Mouse (Mus musculus): Measurements from ENCODE around the gene Cacna2d3.

Gene Cacna2d3

GRCm38 (mm10) chr14:29267233-29267874 lies 454.3 kb downstream of the Cacna2d3 start:
- in situ Hi-C loops (cut with MboI) = no loop called here

- in situ Hi-C loops (cut with MboI) = no loop called here
Observed at GRCm38 (mm10) chr14:29260621-29261020, 461.0 kb downstream of the Cacna2d3 start.

- in situ Hi-C loops (cut with MboI) = no loop called here
Observed at GRCm38 (mm10) chr14:29243516-29243915, 478.1 kb downstream of the Cacna2d3 start.

- in situ Hi-C loops (cut with MboI) = no loop called here
Observed at GRCm38 (mm10) chr14:29238446-29238845, 483.2 kb downstream of the Cacna2d3 start.

GRCm38 (mm10) chr14:29228976-29229716 lies 492.5 kb downstream of the Cacna2d3 start:
- in situ Hi-C loops (cut with MboI) = no loop called here

- in situ Hi-C loops (cut with MboI) = no loop called here
Observed at GRCm38 (mm10) chr14:29228471-29228870, 493.2 kb downstream of the Cacna2d3 start.

- in situ Hi-C loops (cut with MboI) = no loop called here
Observed at GRCm38 (mm10) chr14:29227959-29228358, 493.7 kb downstream of the Cacna2d3 start.

- in situ Hi-C loops (cut with MboI) = no loop called here
Observed at GRCm38 (mm10) chr14:29225754-29226365, 495.8 kb downstream of the Cacna2d3 start.

GRCm38 (mm10) chr14:29223012-29223411 lies 498.7 kb downstream of the Cacna2d3 start:
- in situ Hi-C loops (cut with MboI) = no loop called here

- in situ Hi-C loops (cut with MboI) = no loop called here
Observed at GRCm38 (mm10) chr14:29222191-29222882, 499.3 kb downstream of the Cacna2d3 start.

GRCm38 (mm10) chr14:29216106-29216505 lies 505.6 kb downstream of the Cacna2d3 start:
- in situ Hi-C loops (cut with MboI) = no loop called here

GRCm38 (mm10) chr14:29204967-29205268 lies 516.7 kb downstream of the Cacna2d3 start:
- in situ Hi-C loops (cut with MboI) = no loop called here

GRCm38 (mm10) chr14:29204236-29204966 lies 517.3 kb downstream of the Cacna2d3 start:
- in situ Hi-C loops (cut with MboI) = no loop called here

GRCm38 (mm10) chr14:29196171-29196570 lies 525.5 kb downstream of the Cacna2d3 start:
- in situ Hi-C loops (cut with MboI) = no loop called here

GRCm38 (mm10) chr14:29191426-29191825 lies 530.2 kb downstream of the Cacna2d3 start:
- in situ Hi-C loops (cut with MboI) = no loop called here

GRCm38 (mm10) chr14:29183730-29184129 lies 537.9 kb downstream of the Cacna2d3 start:
- in situ Hi-C loops (cut with MboI) = no loop called here

- in situ Hi-C loops (cut with MboI) = no loop called here
Observed at GRCm38 (mm10) chr14:29179397-29179888, 542.2 kb downstream of the Cacna2d3 start.

GRCm38 (mm10) chr14:29178695-29179396 lies 542.8 kb downstream of the Cacna2d3 start:
- in situ Hi-C loops (cut with MboI) = no loop called here

- in situ Hi-C loops (cut with MboI) = no loop called here
Observed at GRCm38 (mm10) chr14:29174762-29175161, 546.9 kb downstream of the Cacna2d3 start.

GRCm38 (mm10) chr14:29172207-29172606 lies 549.5 kb downstream of the Cacna2d3 start:
- in situ Hi-C loops (cut with MboI) = no loop called here

GRCm38 (mm10) chr14:29164653-29165030 lies 557.0 kb downstream of the Cacna2d3 start:
- in situ Hi-C loops (cut with MboI) = no loop called here

All from mature B cell (primary cell).